Mouse (Mus musculus): ENCODE results near the gene Fbxo47. TPM values are rescaled to one million over a fixed set of nuclear protein-coding genes. Genes with fewer than 3 reads are reported as not detected.

Gene Fbxo47
- polyA plus RNA-seq (2015; fragmentation: Nextera tagmentation; extraction: Ambion mirVana), result 0.63 and 0.68 TPM in 2 replicates

GRCm38 (mm10) chr11:97883918-97884600 lies at the start of gene Fbxo47:
Gene Fbxo47, minus strand, starts transcription at chr11:97884154.
- H3K4me2 ChIP-seq (ENCODE audit: low read length), result peak within 1 kb of the TSS; percentile 49
- H3K4me3 ChIP-seq (replicated peaks; ENCODE audit: low read length), result peak within 1 kb of the TSS; percentile 52
- H3K9me3 ChIP-seq (ENCODE audit: control insufficient read depth, low read length), result no peaks in the 10 kb centered on the region
- H3K36me3 ChIP-seq (ENCODE audit: control insufficient read depth, insufficient read depth), result no peaks in the 10 kb centered on the region
- peak within 1 kb of the TSS; percentile 49 for H3K9ac ChIP-seq (replicated peaks; ENCODE audit: low read depth, low read length)
- peak within 1 kb of the TSS; percentile 87 for H3K27ac ChIP-seq (ENCODE audit: low read length)
- ATAC-seq, result peak; percentile 97
- H3K4me1 ChIP-seq (replicated peaks; ENCODE audit: control insufficient read depth, insufficient read depth, low read length), result 0 out of 2 replicates have a peak, but pooled peaks cover 2% of the 10 kb centered on the region
- H3K27me3 ChIP-seq (replicated peaks; ENCODE audit: control insufficient read depth, insufficient read depth, low read length), result no peaks in the 10 kb centered on the region
- WGBS, result under 1% methylated on average over 37 of the region's 37 CpGs

DNA sequence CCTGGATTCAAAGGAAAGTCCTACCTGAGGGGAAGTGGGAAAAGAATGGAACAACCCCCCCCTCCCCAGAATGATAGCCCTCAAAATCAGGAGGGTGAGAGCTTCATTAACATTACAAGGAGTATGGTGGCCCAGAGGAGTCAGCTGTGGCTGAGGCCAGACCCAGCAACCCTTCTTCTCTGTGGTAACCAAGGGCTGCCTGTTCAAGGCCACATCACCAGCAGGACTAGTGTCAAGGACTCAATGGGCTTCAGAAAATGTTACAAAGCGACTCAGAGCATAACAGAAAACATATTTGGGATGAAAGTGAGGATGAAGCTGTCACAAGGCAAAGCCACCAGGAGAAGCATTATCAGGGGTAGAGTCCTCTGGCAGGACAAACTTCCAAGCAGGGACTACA lies 49.6 kb upstream of the Fbxo47 start:
- no peak for ATAC-seq
- no peaks in the 10 kb centered on the region for H3K36me3 ChIP-seq (ENCODE audit: control insufficient read depth, insufficient read depth)
- no peaks in the 10 kb centered on the region for H3K9me3 ChIP-seq (ENCODE audit: control insufficient read depth, low read length)
- no peak overlapping the region for H3K4me3 ChIP-seq (replicated peaks; ENCODE audit: low read length)
- no peak overlapping the region for H3K27ac ChIP-seq (ENCODE audit: low read length)
- WGBS, result 75% methylated on average over 1 of the region's 1 CpGs
- no peak overlapping the region for H3K9ac ChIP-seq (replicated peaks; ENCODE audit: low read depth, low read length)
- no peaks in the 10 kb centered on the region for H3K27me3 ChIP-seq (replicated peaks; ENCODE audit: control insufficient read depth, insufficient read depth, low read length)
- H3K4me2 ChIP-seq (ENCODE audit: low read length), result no peak overlapping the region
- no peaks in the 10 kb centered on the region for H3K4me1 ChIP-seq (replicated peaks; ENCODE audit: control insufficient read depth, insufficient read depth, low read length)

- ATAC-seq, result no peak
- WGBS, result 80% methylated on average over 4 of the region's 4 CpGs
- no peaks in the 10 kb centered on the region for H3K27me3 ChIP-seq (replicated peaks; ENCODE audit: control insufficient read depth, insufficient read depth, low read length)
These were observed 45.0 kb upstream of the Fbxo47 start for GRCm38 (mm10) chr11:97928905-97929304.

DNA sequence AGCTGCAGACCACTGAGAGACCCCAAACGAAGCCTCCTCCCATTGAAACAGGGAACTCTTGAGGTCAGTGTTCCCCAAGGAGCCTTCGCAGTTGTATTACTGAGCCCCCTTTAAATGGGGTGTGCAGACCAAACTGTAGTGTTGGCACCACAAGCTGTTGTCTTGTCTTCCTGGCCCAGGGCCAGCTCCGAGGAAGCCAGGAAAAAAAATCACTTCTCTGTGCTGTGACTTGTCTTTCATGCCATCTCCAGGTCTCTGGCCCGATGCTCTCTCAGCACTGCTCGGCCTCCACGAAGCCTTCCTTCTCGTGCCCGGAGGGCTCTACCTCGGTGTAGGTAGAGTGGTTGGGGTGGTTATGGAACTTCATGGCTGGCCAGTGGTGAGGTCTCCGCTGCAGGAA lies 40.3 kb upstream of the Fbxo47 start:
- WGBS, result 88% methylated on average over 10 of the region's 10 CpGs
- H3K36me3 ChIP-seq (ENCODE audit: control insufficient read depth, insufficient read depth), result no peaks in the 10 kb centered on the region
- no peak overlapping the region for H3K27ac ChIP-seq (ENCODE audit: low read length)
- no peak overlapping the region for H3K4me3 ChIP-seq (replicated peaks; ENCODE audit: low read length)
- H3K27me3 ChIP-seq (replicated peaks; ENCODE audit: control insufficient read depth, insufficient read depth, low read length), result no peaks in the 10 kb centered on the region
- ATAC-seq, result no peak
- no peak overlapping the region for H3K4me2 ChIP-seq (ENCODE audit: low read length)
- no peaks in the 10 kb centered on the region for H3K4me1 ChIP-seq (replicated peaks; ENCODE audit: control insufficient read depth, insufficient read depth, low read length)
- H3K9me3 ChIP-seq (ENCODE audit: control insufficient read depth, low read length), result no peaks in the 10 kb centered on the region
- no peak overlapping the region for H3K9ac ChIP-seq (replicated peaks; ENCODE audit: low read depth, low read length)

More at GRCm38 (mm10) chr11:97928905-97929304, 45.0 kb upstream of the Fbxo47 start:
- Histone ChIP-seq H3K4me2 (ENCODE audit: low read length) (no peak overlapping the region), H3K4me3 (replicated peaks; ENCODE audit: low read length) (no peak overlapping the region), H3K36me3 (ENCODE audit: control insufficient read depth, insufficient read depth) (no peaks in the 10 kb centered on the region), H3K9ac (replicated peaks; ENCODE audit: low read depth, low read length) (no peak overlapping the region), H3K9me3 (ENCODE audit: control insufficient read depth, low read length) (no peaks in the 10 kb centered on the region), H3K4me1 (replicated peaks; ENCODE audit: control insufficient read depth, insufficient read depth, low read length) (no peaks in the 10 kb centered on the region), H3K27ac (ENCODE audit: low read length) (no peak overlapping the region)

DNA sequence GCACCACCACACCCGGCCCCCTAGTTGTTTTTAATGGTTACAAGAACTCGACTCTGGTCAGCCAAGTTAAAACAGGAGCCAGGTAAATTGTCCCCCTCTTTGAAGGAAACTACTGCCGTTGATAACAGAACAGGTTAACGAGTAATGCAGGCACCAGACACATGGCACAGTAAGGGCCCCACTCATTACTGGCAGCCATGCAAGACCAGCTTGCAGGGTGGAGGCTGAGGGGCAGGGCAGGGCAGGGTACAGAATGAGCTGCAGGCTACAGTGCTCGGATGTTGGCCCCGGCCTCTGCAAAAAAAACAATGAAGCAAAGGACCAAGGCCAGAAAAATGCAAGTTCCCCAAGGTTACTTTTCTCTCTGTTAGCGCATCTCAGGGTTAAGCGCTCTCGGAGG lies 39.7 kb upstream of the Fbxo47 start:
- H3K4me3 ChIP-seq (replicated peaks; ENCODE audit: low read length), result no peak overlapping the region
- no peak overlapping the region for H3K9ac ChIP-seq (replicated peaks; ENCODE audit: low read depth, low read length)
- no peaks in the 10 kb centered on the region for H3K9me3 ChIP-seq (ENCODE audit: control insufficient read depth, low read length)
- H3K36me3 ChIP-seq (ENCODE audit: control insufficient read depth, insufficient read depth), result no peaks in the 10 kb centered on the region
- no peaks in the 10 kb centered on the region for H3K4me1 ChIP-seq (replicated peaks; ENCODE audit: control insufficient read depth, insufficient read depth, low read length)
- H3K27me3 ChIP-seq (replicated peaks; ENCODE audit: control insufficient read depth, insufficient read depth, low read length), result no peaks in the 10 kb centered on the region
- no peak overlapping the region for H3K4me2 ChIP-seq (ENCODE audit: low read length)
- ATAC-seq, result no peak
- 71% methylated on average over 9 of the region's 9 CpGs for WGBS
- no peak overlapping the region for H3K27ac ChIP-seq (ENCODE audit: low read length)

DNA sequence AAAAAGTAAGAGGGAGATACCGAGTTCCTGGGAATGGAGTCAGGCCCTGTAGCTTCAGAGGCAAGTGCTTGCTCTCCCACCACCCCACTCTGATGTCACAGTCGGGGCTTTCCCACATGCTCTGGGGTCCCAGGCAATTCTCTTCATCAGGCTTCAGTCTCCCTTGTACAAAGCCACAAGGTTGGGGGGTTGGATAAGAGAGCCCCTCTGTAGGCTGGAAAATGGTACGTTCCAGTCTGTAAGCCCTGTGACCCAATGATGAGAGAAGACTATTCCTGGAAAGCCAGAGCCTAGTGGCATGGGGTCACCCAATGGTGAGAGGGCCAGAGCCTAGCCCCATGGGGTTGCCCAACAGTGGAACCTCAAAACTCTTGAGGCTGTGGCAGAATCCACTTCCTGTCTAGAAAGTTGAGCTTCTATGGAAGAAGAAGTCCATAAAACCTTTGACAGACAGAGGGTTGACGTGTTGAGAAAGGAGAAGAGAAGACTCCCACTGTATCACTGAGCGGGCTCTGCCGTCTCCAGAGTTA lies 32.1 kb upstream of the Fbxo47 start:
- Histone ChIP-seq H3K4me2 (ENCODE audit: low read length) (no peak overlapping the region), H3K36me3 (ENCODE audit: control insufficient read depth, insufficient read depth) (no peaks in the 10 kb centered on the region), H3K27me3 (replicated peaks; ENCODE audit: control insufficient read depth, insufficient read depth, low read length) (no peaks in the 10 kb centered on the region), H3K27ac (ENCODE audit: low read length) (no peak overlapping the region), H3K4me3 (replicated peaks; ENCODE audit: low read length) (no peak overlapping the region), H3K9ac (replicated peaks; ENCODE audit: low read depth, low read length) (no peak overlapping the region), H3K4me1 (replicated peaks; ENCODE audit: control insufficient read depth, insufficient read depth, low read length) (no peaks in the 10 kb centered on the region), H3K9me3 (ENCODE audit: control insufficient read depth, low read length) (no peaks in the 10 kb centered on the region)
- WGBS, result 92% methylated on average over 6 of the region's 6 CpGs
- no peak for ATAC-seq

GRCm38 (mm10) chr11:97915471-97915870 lies 31.5 kb upstream of the Fbxo47 start:
- H3K9ac ChIP-seq (replicated peaks; ENCODE audit: low read depth, low read length), result no peak overlapping the region
- ATAC-seq, result no peak
- no peaks in the 10 kb centered on the region for H3K36me3 ChIP-seq (ENCODE audit: control insufficient read depth, insufficient read depth)
- no peaks in the 10 kb centered on the region for H3K4me1 ChIP-seq (replicated peaks; ENCODE audit: control insufficient read depth, insufficient read depth, low read length)
- H3K4me3 ChIP-seq (replicated peaks; ENCODE audit: low read length), result no peak overlapping the region
- no peaks in the 10 kb centered on the region for H3K9me3 ChIP-seq (ENCODE audit: control insufficient read depth, low read length)
- 75% methylated on average over 2 of the region's 2 CpGs for WGBS
- no peaks in the 10 kb centered on the region for H3K27me3 ChIP-seq (replicated peaks; ENCODE audit: control insufficient read depth, insufficient read depth, low read length)
- no peak overlapping the region for H3K4me2 ChIP-seq (ENCODE audit: low read length)
- H3K27ac ChIP-seq (ENCODE audit: low read length), result no peak overlapping the region

DNA sequence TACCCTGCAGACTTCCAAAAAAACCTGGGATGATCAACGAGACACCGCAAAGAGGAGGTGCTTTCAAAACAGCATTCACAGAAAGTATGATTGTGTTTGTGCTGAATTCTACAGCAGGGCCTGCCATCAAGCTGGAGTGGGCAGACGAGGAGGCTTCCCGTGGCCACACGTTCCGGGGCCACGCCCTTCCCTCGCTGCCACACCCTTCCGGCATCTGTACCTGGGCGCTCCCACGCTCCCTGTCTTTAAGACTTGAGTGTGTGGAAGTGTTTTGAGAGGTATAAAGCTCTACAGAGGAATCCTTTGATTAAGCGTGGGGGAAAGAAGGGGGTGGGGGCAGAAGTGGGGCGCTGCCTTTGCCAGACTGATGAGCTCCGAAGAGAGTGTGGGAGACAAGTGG lies 29.2 kb upstream of the Fbxo47 start:
- 92% methylated on average over 14 of the region's 14 CpGs for WGBS
- H3K36me3 ChIP-seq (ENCODE audit: control insufficient read depth, insufficient read depth), result no peaks in the 10 kb centered on the region
- H3K27me3 ChIP-seq (replicated peaks; ENCODE audit: control insufficient read depth, insufficient read depth, low read length), result no peaks in the 10 kb centered on the region
- no peaks in the 10 kb centered on the region for H3K9me3 ChIP-seq (ENCODE audit: control insufficient read depth, low read length)
- no peak overlapping the region for H3K4me2 ChIP-seq (ENCODE audit: low read length)
- ATAC-seq, result no peak
- no peak overlapping the region for H3K9ac ChIP-seq (replicated peaks; ENCODE audit: low read depth, low read length)
- H3K4me1 ChIP-seq (replicated peaks; ENCODE audit: control insufficient read depth, insufficient read depth, low read length), result no peaks in the 10 kb centered on the region
- H3K27ac ChIP-seq (ENCODE audit: low read length), result no peak overlapping the region
- H3K4me3 ChIP-seq (replicated peaks; ENCODE audit: low read length), result no peak overlapping the region

DNA sequence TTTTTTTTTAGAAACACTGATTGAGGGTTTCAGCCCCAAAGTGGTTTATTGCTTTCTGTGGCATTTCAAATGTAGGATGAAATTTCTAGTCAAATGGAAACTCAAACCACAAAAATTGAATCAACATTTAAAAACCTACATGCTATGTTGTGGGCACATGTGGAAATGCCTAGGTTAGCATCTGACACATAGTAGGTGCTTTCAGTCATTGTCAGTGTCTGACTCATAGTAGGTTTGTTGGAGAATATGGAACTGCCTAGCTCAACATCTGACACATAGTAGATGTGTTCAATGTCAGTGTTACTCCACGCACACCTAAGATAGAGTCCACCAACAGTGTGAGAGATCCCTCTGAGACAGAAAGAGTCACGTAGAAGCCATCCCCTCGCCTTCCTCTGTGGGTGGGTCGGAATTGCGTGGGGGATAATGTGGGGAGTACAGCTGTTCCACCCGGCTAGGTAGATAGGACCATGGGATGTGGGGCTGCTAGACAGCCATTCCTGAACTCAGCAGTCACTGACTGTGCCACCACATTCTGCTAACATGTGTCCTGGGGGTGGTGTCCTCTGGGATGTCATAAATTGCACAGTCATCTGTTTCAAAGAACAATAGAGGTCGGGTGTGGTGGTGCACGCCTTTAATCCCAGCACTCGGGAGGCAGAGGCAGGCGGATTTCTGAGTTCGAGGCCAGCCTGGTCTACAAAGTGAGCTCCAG lies 24.8 kb upstream of the Fbxo47 start:
- Histone ChIP-seq H3K36me3 (ENCODE audit: control insufficient read depth, insufficient read depth) (no peaks in the 10 kb centered on the region), H3K27me3 (replicated peaks; ENCODE audit: control insufficient read depth, insufficient read depth, low read length) (no peaks in the 10 kb centered on the region), H3K4me3 (replicated peaks; ENCODE audit: low read length) (no peak overlapping the region), H3K9me3 (ENCODE audit: control insufficient read depth, low read length) (no peaks in the 10 kb centered on the region), H3K27ac (ENCODE audit: low read length) (no peak overlapping the region), H3K4me1 (replicated peaks; ENCODE audit: control insufficient read depth, insufficient read depth, low read length) (no peaks in the 10 kb centered on the region), H3K4me2 (ENCODE audit: low read length) (no peak overlapping the region), H3K9ac (replicated peaks; ENCODE audit: low read depth, low read length) (no peak overlapping the region)
- WGBS, result 92% methylated on average over 11 of the region's 11 CpGs
- ATAC-seq, result no peak
